ENCODE assay signal across 11 mouse cellular contexts in the genomic region with DNA sequence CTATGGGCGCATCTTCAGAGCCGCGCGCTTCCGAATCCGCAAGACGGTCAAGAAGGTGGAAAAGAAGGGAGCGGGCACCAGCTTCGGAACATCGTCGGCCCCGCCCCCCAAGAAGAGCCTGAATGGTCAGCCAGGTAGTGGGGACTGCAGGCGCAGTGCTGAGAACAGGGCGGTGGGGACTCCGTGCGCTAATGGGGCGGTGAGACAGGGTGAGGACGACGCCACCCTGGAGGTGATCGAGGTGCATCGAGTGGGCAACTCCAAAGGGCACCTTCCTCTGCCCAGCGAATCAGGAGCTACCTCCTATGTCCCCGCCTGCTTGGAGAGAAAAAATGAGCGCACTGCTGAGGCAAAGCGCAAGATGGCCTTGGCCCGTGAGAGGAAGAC. TPM values are rescaled to one million over a fixed set of nuclear protein-coding genes. Genes with fewer than 3 reads are reported as not detected.
DNase-seq lines count a peak whose midpoint lies in the region; ATAC-seq and TF ChIP-seq lines count a peak whose summit lies in the region.
"Had no signal": no experiment of that assay in that cellular context is flagged by ENCODE, and none has a peak within 500 bp of the region (broad histone marks: within the 10 kb centered on the region; RNA-seq: fewer than 3 reads in every experiment).

No protein-coding gene starts in this region.

- no peak overlapping the region for H3K27ac ChIP-seq in hindbrain, embryonic 14.5 days
- no peak overlapping the region for H3K27ac ChIP-seq in olfactory bulb, adult 2 months (ENCODE audit: insufficient read depth, low read depth, low read length)
- no peak overlapping the region for H3K27ac ChIP-seq in liver, embryonic 12.5 days

- 3% methylated on average over 26 of the region's 26 CpGs for WGBS in hindbrain, embryonic 14.5 days
- WGBS in olfactory bulb, adult 2 months, result 8% methylated on average over 26 of the region's 26 CpGs
- WGBS in liver, embryonic 12.5 days (ENCODE audit: insufficient replicate concordance), result 4% methylated on average over 26 of the region's 26 CpGs

- H3K36me3 ChIP-seq in hindbrain, embryonic 14.5 days (replicated peaks; ENCODE audit: control insufficient read depth, insufficient read depth), result no peaks in the 10 kb centered on the region
- no peaks in the 10 kb centered on the region for H3K36me3 ChIP-seq in liver, embryonic 12.5 days

- TF ChIP-seq POLR2A in olfactory bulb, adult 2 months (IDR thresholded peaks at IDR 0.05; ENCODE audit: insufficient read depth, low read depth, low read length), result no peak

- DNase-seq in cerebellum, postnatal 14 days, result peak; percentile 22 to 24
- no peak for DNase-seq in cerebellum, postnatal 36 days
- DNase-seq in right cerebral cortex, postnatal 25 days, result peak; percentile 48
- no peak for DNase-seq in right cerebral cortex, postnatal 4 days
- DNase-seq in hindbrain, embryonic 14.5 days (ENCODE audit: low spot score), result no peak
- DNase-seq in cerebellum, adult 11-12 months, result no peak
- DNase-seq: embryo, embryonic 11 days had no signal

- no peaks in the 10 kb centered on the region for H3K4me1 ChIP-seq in hindbrain, embryonic 14.5 days (replicated peaks; ENCODE audit: control insufficient read depth, insufficient read depth, low read length)
- peaks cover 14% of the 10 kb centered on the region for H3K4me1 ChIP-seq in olfactory bulb, adult 2 months (ENCODE audit: control insufficient read depth, insufficient read depth, low read length)
- no peaks in the 10 kb centered on the region for H3K4me1 ChIP-seq in liver, embryonic 12.5 days

- peak overlapping the region; percentile 45 for H3K4me3 ChIP-seq in hindbrain, embryonic 14.5 days (replicated peaks; ENCODE audit: low read length)
- H3K4me3 ChIP-seq in olfactory bulb, adult 2 months (ENCODE audit: insufficient read depth, low read depth, low read length), result peak overlapping the region; percentile 48
- no peak overlapping the region for H3K4me3 ChIP-seq in liver, embryonic 12.5 days

- TF ChIP-seq CTCF in olfactory bulb, adult 2 months (IDR thresholded peaks at IDR 0.05; ENCODE audit: insufficient read depth, low read depth, low read length), result no peak

- H3K4me2 ChIP-seq in hindbrain, embryonic 14.5 days (replicated peaks), result peak overlapping the region; percentile 90
- H3K4me2 ChIP-seq in liver, embryonic 12.5 days, result no peak overlapping the region

- peak overlapping the region; percentile 50 for H3K9ac ChIP-seq in hindbrain, embryonic 14.5 days
- no peak overlapping the region for H3K9ac ChIP-seq in liver, embryonic 12.5 days

- H3K9me3 ChIP-seq in hindbrain, embryonic 14.5 days (ENCODE audit: control insufficient read depth, low read length), result no peaks in the 10 kb centered on the region
- H3K9me3 ChIP-seq in liver, embryonic 12.5 days (replicated peaks), result no peaks in the 10 kb centered on the region

- ATAC-seq in hindbrain, embryonic 14.5 days (ENCODE audit: low FRiP score), result peak; percentile 61
- no peak for ATAC-seq in liver, embryonic 12.5 days

- peaks cover 41% of the 10 kb centered on the region for H3K27me3 ChIP-seq in hindbrain, embryonic 14.5 days (ENCODE audit: control insufficient read depth, insufficient read depth, low read length)
- H3K27me3 ChIP-seq in liver, embryonic 12.5 days (replicated peaks), result peaks cover 43% of the 10 kb centered on the region

RNA-seq across cellular contexts. Expression of a gene that starts 1.4 kb away (rescaled TPM):
- polyA plus RNA-seq in hindbrain, embryonic 14.5 days (2014; fragmentation: Nextera tagmentation; extraction: Ambion mirVana), result 5.1 and 5.2 TPM in 2 replicates
- polyA plus RNA-seq in olfactory bulb, adult 2 months (2012; ENCODE audit: insufficient read depth, insufficient read length, low replicate concordance, missing spikeins), result not detected in 2 replicates
- not detected in 2 replicates for polyA plus RNA-seq in liver, embryonic 12.5 days (2016; fragmentation: Nextera tagmentation; extraction: Ambion mirVana)
- polyA plus RNA-seq: intestine, embryonic 14.5 days; lung, embryonic 16.5 days had no signal

Comparison
In these comparisons a context has a peak if more than half of its experiments do, and no peak if none do; other contexts are left out.
1. DNase-seq: peak in cerebellum, postnatal 14 days (2 of 2) and right cerebral cortex, postnatal 25 days (single experiment); none in cerebellum, postnatal 36 days (0 of 2), right cerebral cortex, postnatal 4 days (single experiment), hindbrain, embryonic 14.5 days (single experiment) and cerebellum, adult 11-12 months (single experiment).